Mouse (Mus musculus) heart, adult 2 months (tissue): ENCODE results near the gene Frmd3.

Experiments used
- CTCF ChIP-seq: fragments of 200-600 bp; IDR thresholded peaks from 2 replicates; pipeline ENCODE4 v1.8.1; 2022; ENCODE audit warnings: antibody characterized with exemption, mild to moderate bottlenecking, moderate library complexity
- EP300 ChIP-seq: fragments of 200-500 bp; IDR thresholded peaks from 2 replicates; pipeline ENCODE4 v1.6.1; 2011; ENCODE audit warnings: low read depth, low read length, control low read depth; ENCODE audit not compliant: insufficient read depth
- POLR2A ChIP-seq: fragments of 200-500 bp; IDR thresholded peaks from 2 replicates; pipeline ENCODE4 v1.6.1; 2011; ENCODE audit warnings: mild to moderate bottlenecking, low read depth, low read length, control low read depth; ENCODE audit not compliant: insufficient read depth

DNA sequence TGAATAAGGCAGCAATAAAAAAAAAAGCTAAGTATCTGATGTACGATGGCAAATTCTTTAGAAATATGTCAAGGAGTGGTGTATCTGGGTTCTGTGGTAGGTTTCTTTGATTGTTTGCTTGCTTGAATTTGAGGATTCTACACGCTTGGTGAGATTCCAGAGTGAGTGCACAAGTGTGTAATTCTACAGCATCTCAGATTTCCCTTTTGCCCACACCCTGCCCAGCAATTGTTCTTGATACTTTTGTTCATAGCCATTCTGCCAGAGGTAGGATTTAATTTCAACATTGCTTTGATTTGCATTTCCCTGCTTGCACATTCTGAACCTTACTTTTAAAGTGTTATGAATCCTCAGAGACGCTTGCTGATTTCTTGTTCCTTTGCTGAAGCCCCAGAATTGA is 97.6 kb downstream of the Frmd3 start:
- TF ChIP-seq CTCF (no peak), POLR2A (no peak), EP300 (no peak)
